Mouse (Mus musculus) stomach, embryonic 15.5 days (tissue): Measurements from ENCODE around the gene Ly9. TPM values are rescaled to one million over a fixed set of nuclear protein-coding genes. Genes with fewer than 3 reads are reported as not detected.

Experiments used
- ATAC-seq: fragments of 200-750 bp; cut with Nextera tagmentation; 2 replicates; pipeline ENCODE4 v1.8.0; 2017; ENCODE audit warnings: low read depth, moderate number of reproducible peaks, moderate TSS enrichment; ENCODE audit not compliant: insufficient read depth, low FRiP score
- H3K27ac ChIP-seq: fragments of 300-500 bp; sonication (generic); 2 replicates; pipeline ENCODE4 v1.5.1; 2015; ENCODE audit warnings: mild to moderate bottlenecking, inconsistent platforms
- H3K27me3 ChIP-seq: fragments of 300-500 bp; sonication (generic); replicated peaks from 2 replicates; pipeline ENCODE4 v1.6.1; 2015; ENCODE audit warnings: inconsistent platforms
- H3K36me3 ChIP-seq: fragments of 300-500 bp; sonication (generic); 2 replicates; pipeline ENCODE4 v1.6.1; 2015; ENCODE audit warnings: inconsistent platforms
- H3K4me1 ChIP-seq: fragments of 300-500 bp; sonication (generic); 2 replicates; pipeline ENCODE4 v1.6.1; 2015; ENCODE audit warnings: inconsistent platforms
- H3K4me2 ChIP-seq: fragments of 300-500 bp; sonication (generic); 2 replicates; pipeline ENCODE4 v1.6.1; 2015; ENCODE audit warnings: mild to moderate bottlenecking, inconsistent platforms
- H3K4me3 ChIP-seq: fragments of 300-500 bp; sonication (generic); replicated peaks from 2 replicates; pipeline ENCODE4 v1.5.1; 2015; ENCODE audit warnings: inconsistent platforms
- H3K9ac ChIP-seq: fragments of 300-500 bp; sonication (generic); 2 replicates; pipeline ENCODE4 v1.6.1; 2015; ENCODE audit warnings: inconsistent platforms
- H3K9me3 ChIP-seq: fragments of 300-500 bp; sonication (generic); 2 replicates; pipeline ENCODE4 v1.6.1; 2016; ENCODE audit warnings: inconsistent platforms
- WGBS: fragments of 180-500 bp; shearing (Covaris S2); methylation state at CpG from one replicate; pipeline ENCODE4 v1.1.7; 2015; 5-methylcytosine and 5-hydroxymethylcytosine counted together
- microRNA-seq: library from miRNA; unstranded; fragments of <30 nt; microRNA quantifications from one replicate; pipeline ENCODE4, GENCODE M21; 2016
- polyA plus RNA-seq: library from polyadenylated mRNA; unstranded; fragments of >200 nt; fragmentation: Nextera tagmentation; extraction: Ambion mirVana; gene quantifications from 2 replicates; pipeline ENCODE4 v1.2.1, GENCODE M21; 2015

Gene Ly9
- polyA plus RNA-seq, 1 experiment from 2014 or later = 0.76 TPM

- Histone ChIP-seq H3K9ac (no peak overlapping the region), H3K27ac (no peak overlapping the region), H3K27me3 (no peaks in the 10 kb centered on the region), H3K36me3 (no peaks in the 10 kb centered on the region), H3K4me3 (no peak overlapping the region), H3K4me1 (0 out of 2 replicates have a peak, but pooled peaks cover 3% of the 10 kb centered on the region), H3K9me3 (no peaks in the 10 kb centered on the region), H3K4me2 (no peak overlapping the region)
- ATAC-seq = no peak
- WGBS = 73% methylated on average over 2 of the region's 2 CpGs
Observed at GRCm38 (mm10) chr1:171552230-171552629, 55.0 kb downstream of the Ly9 start.

DNA sequence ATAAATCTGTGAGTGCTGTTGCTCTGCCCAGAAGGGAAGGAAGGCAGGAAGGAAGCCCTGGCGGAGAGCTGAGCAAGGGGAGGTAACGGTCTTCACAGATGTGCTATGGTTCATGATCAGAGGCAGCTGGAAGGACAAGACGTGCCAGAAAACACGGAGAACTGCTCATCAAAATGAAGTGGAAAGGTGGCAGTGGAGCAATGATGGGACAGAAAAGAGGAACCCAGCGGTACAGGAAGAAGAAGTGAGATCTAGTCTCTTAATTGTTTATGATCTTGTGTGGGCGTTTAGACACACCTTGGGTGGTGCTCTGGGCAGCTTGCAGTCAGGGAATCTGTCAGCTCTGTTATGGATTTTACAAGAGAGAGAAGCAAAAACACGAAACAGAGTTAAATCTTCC lies 55.9 kb downstream of the Ly9 start:
- H3K4me1 ChIP-seq = 0 out of 2 replicates have a peak, but pooled peaks cover 3% of the 10 kb centered on the region

DNA sequence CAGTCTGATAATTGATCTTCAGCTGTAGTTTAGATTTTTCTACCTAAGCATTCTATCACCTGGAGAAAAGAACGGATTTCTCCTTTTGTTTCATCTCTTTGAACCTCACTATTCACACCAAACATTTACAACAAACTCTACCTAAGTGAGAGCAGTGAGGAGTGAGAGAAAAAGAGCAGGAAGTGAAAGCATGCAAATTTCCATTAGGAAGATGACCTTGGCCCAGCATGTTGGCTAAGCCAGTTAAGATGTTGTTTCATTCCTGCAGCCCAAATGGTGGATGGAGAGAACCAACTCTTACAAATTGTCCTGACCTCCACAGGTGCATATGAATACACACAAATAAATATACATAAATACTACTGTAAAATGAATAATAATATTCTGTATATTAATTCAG lies 66.5 kb downstream of the Ly9 start:
- Histone ChIP-seq H3K4me3 (no peak overlapping the region), H3K4me2 (no peak overlapping the region), H3K4me1 (no peaks in the 10 kb centered on the region), H3K27me3 (no peaks in the 10 kb centered on the region), H3K9ac (no peak overlapping the region), H3K36me3 (no peaks in the 10 kb centered on the region), H3K9me3 (no peaks in the 10 kb centered on the region), H3K27ac (no peak overlapping the region)
- no peak for ATAC-seq
- 85% methylated on average over 1 of the region's 1 CpGs for WGBS

More for the DNA sequence above, 55.9 kb downstream of the Ly9 start:
- Histone ChIP-seq H3K36me3 (no peaks in the 10 kb centered on the region), H3K9me3 (no peaks in the 10 kb centered on the region), H3K9ac (no peak overlapping the region), H3K4me3 (no peak overlapping the region), H3K27ac (no peak overlapping the region), H3K4me2 (no peak overlapping the region), H3K27me3 (no peaks in the 10 kb centered on the region)
- no peak for ATAC-seq
- WGBS = 65% methylated on average over 7 of the region's 7 CpGs

Small RNAs within 50 kb of the gene (microRNA-seq; reads per million reads assigned to microRNA genes)
- not detected for gene Mir7683

Other genes with a start within 250 kb of the Ly9 start
- gene Klhdc9, start 246.6 kb downstream of the Ly9 start, polyA plus RNA-seq = 1.0 and 1.8 TPM in 2 replicates
- gene Nectin4, start 237.3 kb downstream of the Ly9 start, polyA plus RNA-seq = 19.3 and 26.5 TPM in 2 replicates
- gene Arhgap30, start 218.5 kb downstream of the Ly9 start, polyA plus RNA-seq = 2.9 and 3.0 TPM in 2 replicates
- gene Usf1, start 196.1 kb downstream of the Ly9 start, polyA plus RNA-seq = 63.3 and 66.5 TPM in 2 replicates
- 5.3 and 5.9 TPM in 2 replicates for gene Tstd1, start 188.5 kb downstream of the Ly9 start, polyA plus RNA-seq
- gene F11r, start 169.9 kb downstream of the Ly9 start, polyA plus RNA-seq = 108 and 121 TPM in 2 replicates
- 14.4 and 15.0 TPM in 2 replicates for gene Alyref2, start 103.9 kb downstream of the Ly9 start, polyA plus RNA-seq
- 0.23 TPM in 1 of 2 replicates, not detected in the other for gene Itln1, start 72.1 kb downstream of the Ly9 start, polyA plus RNA-seq
- gene Cd244a, start 48.2 kb downstream of the Ly9 start, polyA plus RNA-seq = 0.50 and 1.1 TPM in 2 replicates
- gene Slamf7, start 45.6 kb upstream of the Ly9 start, polyA plus RNA-seq = 0.23 and 0.36 TPM in 2 replicates
- gene Cd48, start 74.6 kb upstream of the Ly9 start, polyA plus RNA-seq = 4.7 and 6.1 TPM in 2 replicates
- gene Slamf1, start 159.7 kb upstream of the Ly9 start, polyA plus RNA-seq = 0.19 and 0.31 TPM in 2 replicates
- gene Cd84, start 232.3 kb upstream of the Ly9 start, polyA plus RNA-seq = 2.2 and 3.2 TPM in 2 replicates